Mouse (Mus musculus): ENCODE results near the gene Btbd6.

GRCm38 (mm10) chr12:112950040-112950760 is 26.1 kb upstream of the Btbd6 start:
- peak; percentile 66 for TF ChIP-seq POLR2A (IDR thresholded peaks at IDR 0.05; ENCODE audit: borderline replicate concordance, insufficient read depth, low read length)
- TF ChIP-seq CTCF (IDR thresholded peaks at IDR 0.05; ENCODE audit: borderline replicate concordance, insufficient read depth, low read depth, low read length), result no peak

Measured in cerebellum, adult 2 months (tissue).